Mouse (Mus musculus) G1E (cell line): ENCODE measurements at regions not wholly inside any gene's neighbourhood (a gene's known extent, or its start where the extent isn't known, plus 50 kb on each side); places are given as distances from the start of the nearest gene placed in this dataset.
A peak's percentile ranks its signal among the peaks of the same experiment; 100 is the strongest.

Experiments used
- ATAC-seq: 2 replicates; pipeline ENCODE4 v1.8.0; 2016; ENCODE audit warnings: mild to moderate bottlenecking; ENCODE audit not compliant: insufficient number of reproducible peaks, poor library complexity, low FRiP score, severe bottlenecking; ENCODE audit errors: extremely low read depth
- DNase-seq: peaks from one replicate; pipeline ENCODE4 v3.0.0; 2012; ENCODE audit warnings: low spot score
- H3K27me3 ChIP-seq: 2 replicates; pipeline ENCODE4 v1.6.1; 2012; ENCODE audit warnings: mild to moderate bottlenecking, low read length, inconsistent platforms; ENCODE audit not compliant: insufficient read depth
- H3K36me3 ChIP-seq: replicated peaks from 2 replicates; pipeline ENCODE3; 2012; ENCODE audit warnings: mild to moderate bottlenecking, inconsistent platforms
- H3K4me1 ChIP-seq: 2 replicates; pipeline ENCODE4 v1.6.1; 2012; ENCODE audit warnings: low read depth, low read length, inconsistent platforms, mixed read lengths; ENCODE audit not compliant: insufficient read depth
- H3K4me3 ChIP-seq: 2 replicates; pipeline ENCODE4 v1.5.1; 2012; ENCODE audit warnings: low read depth, mild to moderate bottlenecking, inconsistent platforms, low read length, moderate library complexity, mixed read lengths
- H3K9me3 ChIP-seq: replicated peaks from 2 replicates; pipeline ENCODE4 v1.6.1; 2012; ENCODE audit warnings: inconsistent platforms
- CTCF ChIP-seq: IDR thresholded peaks from 2 replicates; pipeline ENCODE4 v1.5.1; 2012; ENCODE audit warnings: low read depth, low read length, inconsistent platforms, mixed read lengths
- GATA1 ChIP-seq: IDR thresholded peaks from 2 replicates; pipeline ENCODE4 v1.6.1; 2012; ENCODE audit warnings: borderline replicate concordance, low read length, inconsistent platforms, mixed read lengths
- GATA2 ChIP-seq: IDR thresholded peaks from 2 replicates; pipeline ENCODE4 v1.6.1; 2012; ENCODE audit warnings: low read depth, low read length, inconsistent platforms, borderline replicate concordance
- POLR2AphosphoS5 ChIP-seq: IDR thresholded peaks from 2 replicates; pipeline ENCODE4 v1.6.1; 2012; ENCODE audit warnings: low read depth, low read length, inconsistent platforms; ENCODE audit not compliant: insufficient replicate concordance
- TAL1 ChIP-seq: conservative IDR thresholded peaks from 2 replicates; pipeline ENCODE4 v1.6.1; 2012; ENCODE audit warnings: low read depth, low read length, inconsistent platforms, mixed read lengths

DNA sequence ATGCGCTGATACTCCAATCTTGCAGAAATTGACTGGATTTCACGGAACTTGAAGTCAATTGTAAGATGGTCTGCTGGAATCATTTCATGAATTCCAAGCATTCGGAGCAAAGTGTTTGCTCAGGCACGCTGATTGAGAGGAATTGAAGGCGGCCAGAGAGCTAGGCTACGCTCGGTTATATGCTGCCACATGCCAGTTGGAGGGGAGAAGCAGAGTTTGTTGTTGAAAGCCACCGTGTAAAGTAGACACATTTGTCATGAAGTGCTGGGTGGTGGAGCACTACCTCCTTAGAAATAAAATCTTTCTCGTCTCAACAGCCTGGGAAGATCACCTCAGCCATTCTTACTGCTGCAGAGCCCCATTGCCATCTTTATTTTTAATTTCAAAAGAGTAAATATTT lies 175.3 kb upstream of the Frg1 start:
- DNase-seq (no peak), ATAC-seq (no peak)
- H3K4me1 ChIP-seq, result no peaks in the 10 kb centered on the region
- H3K9me3 ChIP-seq, result no peaks in the 10 kb centered on the region
- no peaks in the 10 kb centered on the region for H3K36me3 ChIP-seq
- TF ChIP-seq GATA1 (no peak), TAL1 (no peak), GATA2 (no peak), CTCF (no peak), POLR2AphosphoS5 (no peak)
- no peaks in the 10 kb centered on the region for H3K27me3 ChIP-seq
- H3K4me3 ChIP-seq, result no peak overlapping the region

DNA sequence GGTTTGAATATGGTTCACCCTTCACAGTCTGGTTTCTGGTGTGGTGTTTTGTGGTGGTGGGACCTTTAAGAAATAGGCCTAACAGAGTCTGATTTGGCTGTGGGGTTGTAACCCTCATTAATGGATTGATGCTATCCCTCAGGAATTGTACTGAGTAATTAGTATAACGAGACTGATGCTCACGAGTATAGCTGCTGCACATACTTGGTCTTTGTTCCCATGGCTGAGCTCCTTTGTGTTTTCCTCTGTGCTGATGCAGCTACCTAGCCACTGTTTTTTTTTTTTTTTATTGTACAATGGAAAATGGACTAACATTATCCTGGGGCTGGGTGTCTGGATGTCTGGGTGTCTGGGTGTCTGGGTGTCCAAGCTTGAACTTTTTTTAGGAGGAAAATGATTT lies 171.3 kb upstream of the Frg1 start:
- no peak for DNase-seq
- no peaks in the 10 kb centered on the region for H3K36me3 ChIP-seq
- H3K9me3 ChIP-seq, result no peaks in the 10 kb centered on the region
- ATAC-seq, result no peak
- no peaks in the 10 kb centered on the region for H3K27me3 ChIP-seq
- no peak for TF ChIP-seq GATA2
- TF ChIP-seq CTCF, result no peak
- no peak for TF ChIP-seq POLR2AphosphoS5
- no peak for TF ChIP-seq GATA1
- no peak for TF ChIP-seq TAL1
- H3K4me3 ChIP-seq, result no peak overlapping the region
- H3K4me1 ChIP-seq, result no peaks in the 10 kb centered on the region

- TF ChIP-seq POLR2AphosphoS5 (no peak), CTCF (peak; percentile 53; the same call in 1 of the 2 replicates)
- DNase-seq, result peak; percentile 3
- no peaks in the 10 kb centered on the region for H3K36me3 ChIP-seq
- ATAC-seq, result no peak
- no peak overlapping the region for H3K4me3 ChIP-seq
- H3K27me3 ChIP-seq, result no peaks in the 10 kb centered on the region
- no peaks in the 10 kb centered on the region for H3K4me1 ChIP-seq
- no peaks in the 10 kb centered on the region for H3K9me3 ChIP-seq
These were observed 156.4 kb upstream of the Frg1 start for GRCm38 (mm10) chr8:41573027-41573885.

DNA sequence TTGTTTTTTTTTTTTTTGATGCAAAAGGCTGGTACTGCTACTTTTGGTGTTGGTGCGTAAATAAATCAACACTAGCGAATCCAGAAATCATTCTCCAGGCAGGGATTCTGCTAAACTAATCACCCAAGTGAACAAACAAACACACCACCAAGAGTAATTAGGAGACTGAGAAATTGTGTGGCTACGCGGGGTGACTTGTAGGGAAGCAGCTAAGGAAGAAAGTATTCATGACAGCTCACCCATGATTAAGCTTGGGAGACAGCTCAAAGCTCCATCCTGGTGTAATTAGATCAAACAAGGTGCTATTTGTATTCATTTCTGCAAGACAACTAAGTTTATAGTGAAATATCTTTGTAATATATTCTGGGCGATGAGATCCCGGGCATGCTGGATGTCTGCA lies 153.7 kb upstream of the Frg1 start:
- H3K27me3 ChIP-seq, result no peaks in the 10 kb centered on the region
- ATAC-seq (no peak), DNase-seq (no peak)

DNA sequence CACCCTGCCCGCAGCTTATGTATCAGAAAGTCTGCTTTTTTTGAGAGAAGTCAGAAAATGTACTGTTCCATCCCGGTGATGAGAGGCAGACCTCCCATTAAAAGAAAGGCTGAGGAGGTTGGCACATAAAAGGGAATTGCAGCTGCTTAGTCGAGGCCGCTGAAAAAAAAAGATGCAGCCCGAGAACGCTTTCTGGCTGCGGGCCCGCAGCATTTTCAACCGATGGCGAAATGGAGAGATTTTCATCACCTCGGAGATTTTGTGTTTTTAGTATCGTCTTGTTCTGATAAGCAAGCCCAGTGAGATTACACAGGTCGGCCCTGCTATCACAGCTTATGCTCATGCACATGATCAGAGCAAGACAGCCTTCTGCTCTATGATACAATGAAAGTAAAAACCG lies 145.1 kb upstream of the Frg1 start:
- TF ChIP-seq CTCF, result no peak
- no peak for TF ChIP-seq POLR2AphosphoS5
- no peak for TF ChIP-seq GATA2
- no peak for TF ChIP-seq TAL1
- TF ChIP-seq GATA1, result no peak
- H3K4me1 ChIP-seq, result no peaks in the 10 kb centered on the region
- DNase-seq, result no peak
- ATAC-seq, result no peak
- H3K9me3 ChIP-seq, result no peaks in the 10 kb centered on the region
- H3K27me3 ChIP-seq, result no peaks in the 10 kb centered on the region
- H3K36me3 ChIP-seq, result no peaks in the 10 kb centered on the region
- H3K4me3 ChIP-seq, result no peak overlapping the region

More for the DNA sequence above, 153.7 kb upstream of the Frg1 start:
- Histone ChIP-seq H3K36me3 (no peaks in the 10 kb centered on the region), H3K4me1 (no peaks in the 10 kb centered on the region), H3K9me3 (no peaks in the 10 kb centered on the region), H3K4me3 (no peak overlapping the region)
- TF ChIP-seq POLR2AphosphoS5 (no peak), TAL1 (no peak)

DNA sequence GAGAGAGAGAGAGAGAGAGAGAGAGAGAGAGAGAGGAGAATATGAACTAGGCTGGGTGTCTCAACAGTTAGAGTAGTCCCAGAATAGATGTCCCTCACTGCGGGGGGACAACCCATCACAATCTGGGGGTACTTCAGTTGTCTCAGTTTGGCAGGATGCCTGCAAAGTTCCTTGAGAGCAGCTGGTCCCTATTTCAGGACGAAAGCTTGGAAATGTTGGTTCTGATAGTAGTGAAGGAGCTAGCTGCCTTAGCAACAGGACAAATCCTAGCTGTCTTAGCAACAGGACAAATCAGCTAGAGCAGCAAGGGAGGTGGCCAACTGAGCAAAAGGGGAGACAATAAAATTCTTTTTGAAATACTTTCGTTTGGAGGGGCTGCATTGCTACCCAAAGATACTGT lies 139.9 kb upstream of the Frg1 start:
- no peaks in the 10 kb centered on the region for H3K36me3 ChIP-seq
- no peaks in the 10 kb centered on the region for H3K27me3 ChIP-seq
- no peaks in the 10 kb centered on the region for H3K4me1 ChIP-seq
- no peak for ATAC-seq
- H3K9me3 ChIP-seq, result no peaks in the 10 kb centered on the region
- no peak overlapping the region for H3K4me3 ChIP-seq
- no peak for DNase-seq
- TF ChIP-seq CTCF (no peak), GATA1 (no peak), GATA2 (no peak), POLR2AphosphoS5 (no peak), TAL1 (no peak)
